Mouse (Mus musculus) forebrain, embryonic 12.5 days (tissue): ENCODE measurements at regions not wholly inside any gene's neighbourhood (a gene's known extent, or its start where the extent isn't known, plus 50 kb on each side); places are given as distances from the start of the nearest gene placed in this dataset.
"Not testable (repeated sequence)": the region's sequence is repeated elsewhere in the genome, so short reads cannot be mapped to it uniquely, and the experiment has no call there.

Source experiments
- ATAC-seq: fragments of 200-750 bp; cut with Nextera tagmentation; 2 replicates; pipeline ENCODE4 v1.8.0; 2017; ENCODE audit warnings: moderate TSS enrichment; ENCODE audit not compliant: low FRiP score
- H3K27ac ChIP-seq: fragments of 300-500 bp; sonication (generic); 2 replicates; pipeline ENCODE4 v1.5.1; 2016; ENCODE audit warnings: mild to moderate bottlenecking
- H3K27me3 ChIP-seq: fragments of 300-500 bp; sonication (generic); 2 replicates; pipeline ENCODE4 v1.6.1; 2016; ENCODE audit warnings: mild to moderate bottlenecking
- H3K36me3 ChIP-seq: fragments of 300-500 bp; sonication (generic); replicated peaks from 2 replicates; pipeline ENCODE4 v1.6.1; 2016; ENCODE audit warnings: mild to moderate bottlenecking
- H3K4me1 ChIP-seq: fragments of 300-500 bp; sonication (generic); 2 replicates; pipeline ENCODE4 v1.6.1; 2016
- H3K4me2 ChIP-seq: fragments of 300-500 bp; sonication (generic); 2 replicates; pipeline ENCODE4 v1.6.1; 2016; ENCODE audit warnings: mild to moderate bottlenecking, moderate library complexity
- H3K4me3 ChIP-seq: fragments of 300-500 bp; sonication (generic); replicated peaks from 2 replicates; pipeline ENCODE4 v1.5.1; 2016; ENCODE audit warnings: mild to moderate bottlenecking
- H3K9ac ChIP-seq: fragments of 300-500 bp; sonication (generic); 2 replicates; pipeline ENCODE4 v1.6.1; 2016; ENCODE audit warnings: mild to moderate bottlenecking
- H3K9me3 ChIP-seq: fragments of 300-500 bp; sonication (generic); 2 replicates; pipeline ENCODE4 v1.6.1; 2016
- WGBS: fragments of 180-500 bp; shearing (Covaris S2); methylation state at CpG from one replicate; pipeline ENCODE4 v1.1.7; 2016; 5-methylcytosine and 5-hydroxymethylcytosine counted together

DNA sequence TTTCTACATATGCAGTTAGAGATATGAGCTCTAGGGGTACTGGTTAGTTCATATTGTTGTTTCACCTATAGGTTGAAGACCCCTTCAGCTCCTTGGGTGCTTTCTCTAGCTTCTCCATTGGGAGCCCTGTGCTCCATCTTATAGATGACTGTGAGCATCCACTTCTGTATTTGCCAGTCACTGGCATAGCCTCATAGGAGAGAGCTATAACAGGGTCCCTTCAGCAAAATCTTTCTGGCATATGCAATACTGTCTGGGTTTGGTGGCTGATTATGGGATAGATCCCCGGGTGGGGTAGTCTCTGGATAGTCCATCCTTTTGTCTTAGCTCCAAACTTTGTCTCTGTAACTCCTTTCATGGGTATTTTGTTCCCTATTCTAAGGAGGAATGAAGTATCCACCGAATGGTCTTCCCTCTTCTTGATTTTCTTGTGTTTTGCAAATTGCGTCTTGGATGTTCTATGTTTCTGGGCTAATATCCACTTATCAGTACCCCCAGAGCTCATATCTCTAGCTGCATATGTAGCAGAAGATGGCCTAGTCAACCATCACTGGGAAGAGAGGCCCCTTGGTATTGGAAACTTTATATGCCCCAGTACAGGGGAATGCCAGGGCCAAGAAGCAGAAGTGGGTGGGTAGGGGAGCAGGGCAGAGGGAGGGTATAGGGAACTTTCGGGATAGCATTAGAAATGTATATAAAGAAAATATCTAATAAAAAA is 279.4 kb upstream of the Cwc22 start:
- H3K4me1 ChIP-seq, H3K9ac ChIP-seq, H3K27me3 ChIP-seq, H3K4me3 ChIP-seq, ATAC-seq, H3K4me2 ChIP-seq, H3K9me3 ChIP-seq, H3K27ac ChIP-seq, H3K36me3 ChIP-seq: not testable (repeated sequence)
- WGBS, result 92% methylated on average over 4 of the region's 4 CpGs

DNA sequence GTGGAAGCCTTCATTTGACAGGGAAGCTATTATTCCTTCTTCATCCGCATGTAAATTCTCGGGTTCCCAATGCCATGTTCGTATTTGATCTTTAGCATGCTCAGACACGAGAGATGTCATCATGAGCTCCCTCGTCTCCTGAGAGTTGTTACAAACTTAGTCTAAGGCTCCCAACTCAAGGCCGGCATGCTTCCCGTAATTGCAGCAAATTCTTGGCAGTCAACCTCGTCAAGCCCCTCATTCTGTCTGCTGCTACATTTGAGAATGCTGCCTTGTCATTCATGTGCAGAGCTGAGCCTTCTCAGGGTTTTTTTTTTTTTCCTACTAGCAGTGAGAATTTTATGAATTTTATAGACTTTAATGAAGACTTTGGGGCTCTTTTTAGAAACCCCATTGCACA is 268.3 kb upstream of the Cwc22 start:
- 68% methylated on average over 8 of the region's 8 CpGs for WGBS
- Histone ChIP-seq H3K27ac (no peak overlapping the region), H3K4me2 (no peak overlapping the region), H3K27me3 (no peaks in the 10 kb centered on the region), H3K9ac (no peak overlapping the region), H3K4me3 (no peak overlapping the region), H3K9me3 (no peaks in the 10 kb centered on the region), H3K4me1 (no peaks in the 10 kb centered on the region), H3K36me3 (no peaks in the 10 kb centered on the region)
- no peak for ATAC-seq

DNA sequence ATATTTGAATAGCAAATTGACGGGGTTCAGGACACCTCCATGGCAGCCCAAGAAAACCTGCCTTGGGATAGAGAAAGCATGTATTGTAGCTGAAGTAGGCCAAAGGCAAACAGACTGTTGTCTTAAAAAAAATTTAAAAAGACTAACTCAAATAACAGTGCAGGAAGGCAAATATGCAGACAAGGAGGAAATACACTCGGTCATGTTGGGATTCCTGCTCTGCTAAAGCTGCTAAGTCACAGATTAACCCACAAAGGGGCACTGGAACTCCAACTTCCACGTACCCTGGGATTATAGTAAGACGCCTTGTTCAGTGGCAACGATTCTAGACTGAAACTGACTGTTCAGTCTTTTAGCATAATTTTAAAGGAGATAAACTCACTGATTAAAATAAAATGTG is 258.9 kb upstream of the Cwc22 start:
- Histone ChIP-seq H3K4me3 (no peak overlapping the region), H3K4me1 (no peaks in the 10 kb centered on the region), H3K27me3 (no peaks in the 10 kb centered on the region), H3K4me2 (no peak overlapping the region), H3K27ac (no peak overlapping the region), H3K36me3 (no peaks in the 10 kb centered on the region), H3K9me3 (no peaks in the 10 kb centered on the region), H3K9ac (no peak overlapping the region)
- ATAC-seq, result no peak
- 84% methylated on average over 5 of the region's 5 CpGs for WGBS

DNA sequence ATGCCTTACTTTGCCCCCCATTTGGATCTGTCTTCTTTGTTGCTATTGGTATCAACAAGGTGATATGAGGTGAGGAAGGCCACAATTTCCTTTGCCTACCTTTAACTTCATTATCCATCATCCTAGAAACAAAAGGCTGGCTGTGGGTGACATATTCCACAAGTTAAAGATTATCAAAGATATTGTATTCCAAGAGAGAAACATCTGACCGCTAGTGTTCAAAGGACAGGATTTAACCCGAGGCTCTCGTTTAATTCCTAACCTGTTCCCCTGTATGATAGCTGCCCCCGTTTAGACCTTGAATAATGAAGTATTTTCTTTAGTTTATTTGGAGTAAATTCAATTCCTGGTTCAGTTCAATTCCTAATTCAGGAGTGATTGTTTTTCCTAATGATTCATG is 249.8 kb upstream of the Cwc22 start:
- Histone ChIP-seq H3K36me3 (no peaks in the 10 kb centered on the region), H3K4me1 (no peaks in the 10 kb centered on the region), H3K9ac (no peak overlapping the region), H3K9me3 (no peaks in the 10 kb centered on the region), H3K27ac (no peak overlapping the region), H3K27me3 (no peaks in the 10 kb centered on the region), H3K4me3 (no peak overlapping the region), H3K4me2 (no peak overlapping the region)
- 84% methylated on average over 4 of the region's 4 CpGs for WGBS
- ATAC-seq, result no peak

DNA sequence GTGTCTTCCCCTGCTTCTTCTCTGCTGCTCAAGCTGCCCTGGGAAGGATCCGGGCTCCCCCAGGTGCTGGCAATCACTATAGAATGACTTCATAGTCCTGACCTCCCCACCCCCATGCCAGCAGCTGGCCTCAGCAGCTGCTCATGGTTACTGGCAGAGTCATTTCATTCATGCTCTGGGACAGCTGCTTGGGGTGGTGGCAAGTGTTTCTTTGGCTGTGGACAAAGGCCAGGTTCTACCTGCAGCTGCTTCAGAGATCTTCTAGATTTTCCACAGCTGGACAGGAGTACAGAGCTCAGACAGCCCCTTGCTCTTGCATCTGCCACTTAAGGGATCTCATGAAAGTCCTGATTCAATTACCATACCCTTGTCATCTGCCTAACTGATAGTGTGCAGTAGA is 243.4 kb upstream of the Cwc22 start:
- H3K27ac ChIP-seq, result no peak overlapping the region
- no peaks in the 10 kb centered on the region for H3K36me3 ChIP-seq
- H3K27me3 ChIP-seq, result no peaks in the 10 kb centered on the region
- H3K9me3 ChIP-seq, result no peaks in the 10 kb centered on the region
- no peak overlapping the region for H3K4me3 ChIP-seq
- H3K4me1 ChIP-seq, result peaks cover 5% of the 10 kb centered on the region; the same call in 1 of the 2 replicates
- H3K4me2 ChIP-seq, result no peak overlapping the region
- 0 out of 2 replicates have a peak, but pooled peaks have one; percentile 53 for ATAC-seq
- 18% methylated on average over 1 of the region's 1 CpGs for WGBS
- H3K9ac ChIP-seq, result no peak overlapping the region

DNA sequence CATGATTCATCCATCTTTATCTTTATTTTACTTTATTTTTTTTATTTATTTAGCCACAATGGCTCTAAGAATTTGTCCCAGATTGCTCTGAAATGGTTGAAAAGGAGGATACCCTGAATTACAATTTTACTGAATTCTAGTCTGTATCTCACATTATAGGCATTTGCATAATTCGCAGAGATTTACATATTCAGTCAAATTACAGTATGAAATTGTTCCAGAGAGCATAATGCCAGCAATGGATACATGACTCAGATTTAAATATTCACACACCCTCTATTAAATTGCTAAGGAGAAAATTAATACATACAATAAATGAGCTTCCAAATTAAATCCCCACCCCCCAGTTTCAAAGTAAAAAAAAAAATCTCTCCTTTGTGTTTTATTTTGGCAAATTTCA is 238.8 kb upstream of the Cwc22 start:
- no peak for ATAC-seq

DNA sequence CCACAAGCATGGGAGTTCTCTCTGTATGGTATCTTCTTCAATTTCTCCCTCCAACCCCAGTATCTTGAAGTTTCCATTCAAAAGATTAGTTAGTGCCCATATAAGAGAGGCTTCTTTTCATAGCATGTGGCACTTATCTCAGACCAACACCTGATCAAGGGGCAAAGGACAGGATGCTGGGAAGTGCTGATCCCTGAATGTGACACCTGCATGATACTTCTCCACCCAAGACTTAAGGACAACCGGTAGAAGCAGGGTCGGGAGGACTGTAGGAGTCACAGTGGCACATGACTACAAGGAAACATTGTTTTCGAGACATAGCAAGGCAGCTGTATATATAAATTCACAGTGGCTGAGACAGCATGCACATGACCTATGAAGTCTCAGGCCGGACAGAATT is 227.6 kb upstream of the Cwc22 start:
- Histone ChIP-seq H3K4me2 (no peak overlapping the region), H3K36me3 (no peaks in the 10 kb centered on the region), H3K9ac (no peak overlapping the region), H3K4me1 (no peaks in the 10 kb centered on the region), H3K9me3 (no peaks in the 10 kb centered on the region), H3K27ac (no peak overlapping the region), H3K4me3 (no peak overlapping the region), H3K27me3 (no peaks in the 10 kb centered on the region)
- ATAC-seq, result no peak
- 87% methylated on average over 4 of the region's 4 CpGs for WGBS

More for the DNA sequence above, 238.8 kb upstream of the Cwc22 start:
- no peak overlapping the region for H3K27ac ChIP-seq
- no peak overlapping the region for H3K4me3 ChIP-seq
- H3K36me3 ChIP-seq, result no peaks in the 10 kb centered on the region
- H3K4me1 ChIP-seq, result peaks cover 5% of the 10 kb centered on the region; the same call in 1 of the 2 replicates
- H3K9ac ChIP-seq, result no peak overlapping the region
- H3K9me3 ChIP-seq, result no peaks in the 10 kb centered on the region
- H3K27me3 ChIP-seq, result no peaks in the 10 kb centered on the region
- H3K4me2 ChIP-seq, result no peak overlapping the region
- WGBS, result 81% methylated on average over 1 of the region's 1 CpGs

DNA sequence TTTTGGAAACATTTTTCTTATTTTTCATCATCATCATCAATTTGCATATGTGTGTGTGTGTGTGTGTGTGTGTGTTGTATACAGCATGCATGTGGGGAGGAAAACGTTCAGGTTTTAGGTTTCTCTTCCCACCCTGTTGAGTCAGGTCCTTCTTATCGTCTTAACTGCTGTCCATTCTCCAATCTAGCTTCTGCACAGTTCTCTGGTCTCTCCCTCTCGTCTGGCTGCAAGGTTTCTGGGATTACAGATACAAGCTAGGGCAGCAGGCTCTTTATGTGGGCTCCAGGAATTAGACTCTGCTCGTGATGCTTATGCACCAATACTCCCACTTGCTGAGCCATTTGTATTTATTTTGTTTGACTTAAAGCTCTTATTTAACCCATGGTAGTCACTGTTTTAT is 226.6 kb upstream of the Cwc22 start:
- Histone ChIP-seq H3K4me1 (no peaks in the 10 kb centered on the region), H3K36me3 (no peaks in the 10 kb centered on the region), H3K9ac (no peak overlapping the region), H3K4me3 (no peak overlapping the region), H3K9me3 (no peaks in the 10 kb centered on the region), H3K27me3 (no peaks in the 10 kb centered on the region), H3K27ac (no peak overlapping the region), H3K4me2 (no peak overlapping the region)
- WGBS, result 67% methylated on average over 4 of the region's 4 CpGs
- ATAC-seq, result no peak

DNA sequence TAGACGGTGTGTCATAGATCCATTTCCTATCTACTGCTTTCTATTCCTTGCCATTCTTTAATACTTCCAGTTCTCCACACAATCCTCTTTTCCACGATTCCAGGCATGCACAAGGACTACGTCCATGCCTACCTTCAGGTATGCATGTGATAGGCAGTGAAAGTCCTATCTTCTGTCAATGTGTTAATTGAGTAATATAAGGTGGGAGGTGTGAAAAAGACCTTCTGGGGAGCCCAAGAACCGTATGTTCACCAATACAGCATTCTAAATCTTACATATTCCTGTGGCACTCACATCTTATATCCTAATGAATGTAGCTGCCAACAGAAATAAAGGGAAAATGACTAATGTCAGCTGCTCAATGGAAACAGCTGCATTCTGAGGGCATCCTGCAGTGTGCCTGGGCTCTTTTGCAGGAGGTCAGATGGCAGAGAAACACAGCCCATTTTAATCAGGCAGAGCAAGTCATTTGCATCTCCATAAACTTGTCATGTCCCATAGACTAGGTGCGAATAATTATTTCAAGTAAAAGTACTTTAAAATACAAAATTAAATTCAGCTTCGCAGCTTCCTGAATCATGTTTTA is 224.1 kb upstream of the Cwc22 start:
- Histone ChIP-seq H3K9ac (no peak overlapping the region), H3K36me3 (no peaks in the 10 kb centered on the region), H3K9me3 (no peaks in the 10 kb centered on the region), H3K4me1 (no peaks in the 10 kb centered on the region), H3K27me3 (no peaks in the 10 kb centered on the region), H3K4me2 (no peak overlapping the region), H3K27ac (no peak overlapping the region), H3K4me3 (no peak overlapping the region)
- WGBS, result 71% methylated on average over 6 of the region's 6 CpGs
- peak; percentile 60; the same call in 1 of the 2 replicates for ATAC-seq

DNA sequence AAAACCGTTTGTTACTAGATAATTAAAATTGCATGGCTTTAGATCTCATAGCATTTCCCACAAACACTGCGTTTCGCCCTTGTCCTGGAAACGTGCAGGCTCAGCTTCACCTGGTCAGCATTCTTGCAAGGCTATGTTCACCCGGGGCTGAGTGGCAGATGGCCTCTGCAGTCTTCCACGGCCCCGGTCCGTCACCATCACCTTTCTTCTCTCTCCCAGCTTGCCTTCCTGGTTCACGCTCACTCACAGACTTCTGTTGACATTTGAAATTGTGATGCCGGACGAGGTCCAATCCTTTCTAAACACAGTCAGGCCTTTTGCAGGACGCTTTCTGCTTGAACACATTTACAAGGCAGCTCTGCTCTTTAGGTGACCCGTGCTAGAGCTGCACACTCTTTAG is 219.3 kb upstream of the Cwc22 start:
- ATAC-seq, result no peak
- Histone ChIP-seq H3K9ac (no peak overlapping the region), H3K9me3 (no peaks in the 10 kb centered on the region), H3K36me3 (no peaks in the 10 kb centered on the region), H3K27me3 (no peaks in the 10 kb centered on the region), H3K4me3 (no peak overlapping the region), H3K4me1 (no peaks in the 10 kb centered on the region), H3K4me2 (no peak overlapping the region), H3K27ac (no peak overlapping the region)
- 90% methylated on average over 13 of the region's 13 CpGs for whole genome bisulfite sequencing

DNA sequence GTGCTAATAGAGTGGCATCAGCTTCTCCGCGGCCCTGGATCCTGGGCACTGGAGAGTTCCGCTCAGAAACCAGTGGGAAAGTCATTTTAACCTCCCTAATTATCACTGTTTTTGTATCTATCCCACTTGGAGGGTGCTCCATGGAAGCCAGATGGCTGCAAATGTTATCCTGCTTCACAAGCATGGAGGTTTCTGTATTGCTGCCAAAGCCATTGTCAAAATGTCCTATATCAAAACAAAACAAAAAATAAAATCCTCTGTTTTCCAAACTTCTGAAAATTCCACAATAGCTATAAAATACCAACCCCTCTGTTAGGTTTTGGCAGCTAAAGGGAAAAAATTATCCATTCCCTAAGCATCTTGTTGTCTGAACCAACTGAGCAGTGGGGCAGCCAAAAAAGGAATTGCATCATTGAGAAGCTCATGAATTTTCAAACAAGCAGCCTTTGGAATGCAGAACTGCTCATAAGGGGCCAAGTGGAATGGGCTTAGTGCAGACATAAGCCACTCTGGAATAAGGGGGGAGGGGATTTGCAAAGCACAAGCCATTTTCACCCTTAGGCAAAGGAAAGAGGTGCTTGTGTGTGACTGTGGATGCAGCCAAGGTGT is 213.8 kb upstream of the Cwc22 start:
- 49% methylated on average over 3 of the region's 3 CpGs for WGBS
- Histone ChIP-seq H3K4me1 (peaks cover 8% of the 10 kb centered on the region), H3K27me3 (no peaks in the 10 kb centered on the region), H3K4me2 (no peak overlapping the region), H3K27ac (no peak overlapping the region), H3K9me3 (no peaks in the 10 kb centered on the region), H3K4me3 (no peak overlapping the region), H3K36me3 (no peaks in the 10 kb centered on the region), H3K9ac (no peak overlapping the region)
- peak; percentile 85 for ATAC-seq

DNA sequence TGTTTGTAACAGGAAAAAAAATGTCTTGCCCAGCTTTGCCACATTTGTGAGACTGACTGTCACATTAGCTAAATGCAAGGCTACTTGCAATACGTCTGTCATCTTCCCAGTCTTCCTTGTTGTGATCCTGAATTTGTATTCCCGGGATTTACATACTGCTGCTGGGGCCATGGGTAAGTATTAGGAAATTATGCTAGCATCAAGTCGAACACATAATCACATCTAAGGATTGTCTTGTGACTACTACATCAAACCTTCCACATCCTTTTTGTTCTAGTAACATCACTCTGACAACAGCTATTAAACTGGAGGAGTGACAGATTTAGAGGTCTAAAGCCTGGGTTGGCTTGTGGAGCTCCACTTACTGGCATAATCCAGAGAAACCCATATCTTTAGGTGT is 164.2 kb upstream of the Cwc22 start:
- Histone ChIP-seq H3K4me1 (no peaks in the 10 kb centered on the region), H3K27me3 (no peaks in the 10 kb centered on the region), H3K9ac (no peak overlapping the region), H3K9me3 (no peaks in the 10 kb centered on the region), H3K36me3 (no peaks in the 10 kb centered on the region), H3K27ac (no peak overlapping the region), H3K4me3 (no peak overlapping the region), H3K4me2 (no peak overlapping the region)
- no peak for ATAC-seq
- 78% methylated on average over 3 of the region's 3 CpGs for WGBS

DNA sequence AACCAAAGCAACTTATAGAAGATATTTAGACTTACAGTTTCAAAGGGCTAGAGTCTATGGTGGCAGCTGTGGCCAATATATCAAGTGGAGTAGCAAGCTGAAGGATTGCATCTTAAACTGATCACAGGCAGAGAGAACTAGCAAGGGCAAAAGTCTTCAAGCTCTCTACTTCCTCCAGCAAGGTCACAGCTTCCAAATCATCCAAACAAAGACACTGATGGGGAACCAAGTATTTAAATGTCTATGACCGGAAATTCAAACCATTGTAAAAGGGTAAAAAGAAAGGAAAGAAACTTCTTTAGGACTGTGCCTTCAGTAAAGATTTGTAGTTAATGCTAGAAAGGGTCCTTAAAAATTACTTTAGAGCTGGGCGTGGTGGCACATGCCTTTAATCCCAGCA is 149.4 kb upstream of the Cwc22 start:
- Histone ChIP-seq H3K27me3 (no peaks in the 10 kb centered on the region), H3K9me3 (no peaks in the 10 kb centered on the region), H3K4me1 (no peaks in the 10 kb centered on the region), H3K4me3 (no peak overlapping the region), H3K4me2 (no peak overlapping the region), H3K9ac (no peak overlapping the region), H3K36me3 (no peaks in the 10 kb centered on the region), H3K27ac (no peak overlapping the region)
- 94% methylated on average over 2 of the region's 2 CpGs for WGBS
- ATAC-seq, result no peak
